Mouse (Mus musculus): ENCODE data around the gene Rbm20. TPM values are rescaled to one million over a fixed set of nuclear protein-coding genes. Genes with fewer than 3 reads are reported as not detected.

Rbm20 gene
- total RNA-seq, 2 experiments from 2014 or later = 2.3 to 3.3 TPM

- peak; percentile 35 to 36 for DNase-seq (ENCODE audit: low spot score in 2 of 2)
- TF ChIP-seq CTCF (conservative IDR thresholded peaks at IDR 0.05) = no peak
- H3K27ac ChIP-seq = no peak overlapping the region
- H3K4me3 ChIP-seq = no peak overlapping the region
Observed at GRCm38 (mm10) chr19:53757432-53758109, 80.5 kb downstream of the Rbm20 start.

GRCm38 (mm10) chr19:53758881-53759418 lies 81.8 kb downstream of the Rbm20 start:
- no peak overlapping the region for H3K27ac ChIP-seq
- H3K4me3 ChIP-seq = no peak overlapping the region
- no peak for TF ChIP-seq CTCF (conservative IDR thresholded peaks at IDR 0.05)
- no peak for DNase-seq (ENCODE audit: low spot score in 2 of 2)

- DNase-seq (ENCODE audit: low spot score in 2 of 2) = no peak
- Histone ChIP-seq H3K4me3 (no peak overlapping the region), H3K27ac (no peak overlapping the region)
- peak; percentile 39 for TF ChIP-seq CTCF (conservative IDR thresholded peaks at IDR 0.05)
Observed at GRCm38 (mm10) chr19:53760125-53761101, 83.3 kb downstream of the Rbm20 start.

- H3K27ac ChIP-seq = no peak overlapping the region
- DNase-seq (ENCODE audit: low spot score in 2 of 2) = peak; percentile 23 to 44
- no peak overlapping the region for H3K4me3 ChIP-seq
- peak; percentile 78 for TF ChIP-seq CTCF (conservative IDR thresholded peaks at IDR 0.05)
Observed at GRCm38 (mm10) chr19:53762749-53763438, 85.8 kb downstream of the Rbm20 start.

GRCm38 (mm10) chr19:53764688-53765478 lies 87.8 kb downstream of the Rbm20 start:
- Histone ChIP-seq H3K4me3 (no peak overlapping the region), H3K27ac (no peak overlapping the region)
- no peak for DNase-seq (ENCODE audit: low spot score in 2 of 2)
- no peak for TF ChIP-seq CTCF (conservative IDR thresholded peaks at IDR 0.05)

- peak; percentile 44 to 53 for DNase-seq (ENCODE audit: low spot score in 2 of 2)
Observed at GRCm38 (mm10) chr19:53768478-53768877, 91.4 kb downstream of the Rbm20 start.

GRCm38 (mm10) chr19:53773937-53774640 lies 97.0 kb downstream of the Rbm20 start:
- no peak overlapping the region for H3K4me3 ChIP-seq
- no peak for DNase-seq (ENCODE audit: low spot score in 2 of 2)
- H3K27ac ChIP-seq = no peak overlapping the region
- no peak for TF ChIP-seq CTCF (conservative IDR thresholded peaks at IDR 0.05)

More at GRCm38 (mm10) chr19:53768478-53768877, 91.4 kb downstream of the Rbm20 start:
- Histone ChIP-seq H3K27ac (no peak overlapping the region; the same call in 1 of the 2 replicates), H3K4me3 (no peak overlapping the region)
- TF ChIP-seq CTCF (conservative IDR thresholded peaks at IDR 0.05) = peak; percentile 86

- H3K4me3 ChIP-seq = no peak overlapping the region
- no peak overlapping the region for H3K27ac ChIP-seq
- TF ChIP-seq CTCF (conservative IDR thresholded peaks at IDR 0.05) = no peak
- no peak for DNase-seq (ENCODE audit: low spot score in 2 of 2)
Observed at GRCm38 (mm10) chr19:53774641-53775350, 97.7 kb downstream of the Rbm20 start.

- no peak overlapping the region for H3K4me3 ChIP-seq
- H3K27ac ChIP-seq = no peak overlapping the region
- no peak for TF ChIP-seq CTCF (conservative IDR thresholded peaks at IDR 0.05)
- DNase-seq (ENCODE audit: low spot score in 2 of 2) = no peak
Observed at GRCm38 (mm10) chr19:53779402-53779801, 102.3 kb downstream of the Rbm20 start.

GRCm38 (mm10) chr19:53779818-53780217 lies 102.7 kb downstream of the Rbm20 start:
- H3K27ac ChIP-seq = no peak overlapping the region
- no peak overlapping the region for H3K4me3 ChIP-seq
- no peak for DNase-seq (ENCODE audit: low spot score in 2 of 2)
- no peak for TF ChIP-seq CTCF (conservative IDR thresholded peaks at IDR 0.05)
